Mouse (Mus musculus) bone marrow, adult 2 months (tissue): Measurements from ENCODE around the gene Itm2c.

Experiments used
- CTCF ChIP-seq: fragments of 200-500 bp; IDR thresholded peaks from 2 replicates; pipeline ENCODE4 v1.5.1; 2011; ENCODE audit warnings: low read length, control low read depth; ENCODE audit not compliant: control insufficient read depth, insufficient read depth
- POLR2A ChIP-seq: fragments of 200-500 bp; IDR thresholded peaks from 2 replicates; pipeline ENCODE4 v1.6.1; 2011; ENCODE audit warnings: low read depth, mild to moderate bottlenecking, control low read depth, low read length, borderline replicate concordance; ENCODE audit not compliant: control insufficient read depth

DNA sequence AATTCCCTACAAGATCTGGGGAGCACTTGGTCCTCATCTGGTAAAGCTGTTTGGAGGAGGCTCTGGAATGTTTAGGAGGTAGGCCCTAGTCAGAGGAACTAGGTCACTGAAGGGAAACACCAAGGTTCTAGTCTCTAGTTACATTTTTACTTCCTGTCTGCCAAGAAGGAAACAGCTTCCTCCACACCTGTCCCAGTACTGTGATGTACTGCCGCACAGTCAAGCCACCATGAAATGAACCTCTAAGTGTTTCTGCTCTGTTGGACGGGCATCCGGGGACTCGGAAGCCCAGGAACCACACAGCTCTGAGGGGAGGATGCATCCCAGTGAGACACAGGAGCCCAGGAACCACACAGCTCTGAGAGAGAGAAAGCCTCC, 34.6 kb downstream of the Itm2c start:
- no peak for TF ChIP-seq POLR2A
- TF ChIP-seq CTCF, result no peak
